Mouse (Mus musculus): Measurements from ENCODE around the gene Gm8220. TPM values are rescaled to one million over a fixed set of nuclear protein-coding genes. Genes with fewer than 3 reads are reported as not detected.
"Not testable (repeated sequence)": the region's sequence is repeated elsewhere in the genome, so short reads cannot be mapped to it uniquely, and the experiment has no call there.

The Gm8220 gene
- not detected in 2 replicates for polyA plus RNA-seq (2016; fragmentation: Nextera tagmentation; extraction: Ambion mirVana)

DNA sequence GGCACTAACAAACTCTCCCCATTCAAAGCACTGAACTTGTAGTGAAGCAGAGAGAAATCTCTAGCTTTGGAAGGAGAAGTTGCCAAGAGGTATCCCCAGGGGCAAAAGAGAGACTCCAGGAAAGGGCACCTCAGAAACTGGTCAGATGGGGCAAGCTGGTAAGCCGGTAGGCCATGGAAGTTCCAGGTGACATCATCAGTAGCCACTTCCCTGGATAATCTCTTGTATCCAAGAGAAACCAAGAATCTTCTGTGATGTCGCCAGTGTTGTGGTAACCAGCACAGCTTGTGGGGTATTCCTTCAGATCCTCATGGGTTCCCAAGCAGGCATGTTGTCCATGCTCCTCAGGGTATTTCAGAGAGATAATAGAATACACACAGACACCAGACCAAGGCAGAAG, at the start of gene Gm8220:
Gene Gm8220, plus strand, starts transcription at position 301 of the 400 bp plus-strand sequence.
- H3K9ac ChIP-seq (replicated peaks); H3K36me3 ChIP-seq; H3K4me3 ChIP-seq (replicated peaks); H3K9me3 ChIP-seq; ATAC-seq (ENCODE audit: insufficient number of reproducible peaks, insufficient read depth, low FRiP score, low TSS enrichment, low read depth); H3K27ac ChIP-seq; H3K4me1 ChIP-seq (replicated peaks); H3K4me2 ChIP-seq; H3K27me3 ChIP-seq: not testable (repeated sequence)
- whole genome bisulfite sequencing: 82% methylated on average over 2 of the region's 2 CpGs

DNA sequence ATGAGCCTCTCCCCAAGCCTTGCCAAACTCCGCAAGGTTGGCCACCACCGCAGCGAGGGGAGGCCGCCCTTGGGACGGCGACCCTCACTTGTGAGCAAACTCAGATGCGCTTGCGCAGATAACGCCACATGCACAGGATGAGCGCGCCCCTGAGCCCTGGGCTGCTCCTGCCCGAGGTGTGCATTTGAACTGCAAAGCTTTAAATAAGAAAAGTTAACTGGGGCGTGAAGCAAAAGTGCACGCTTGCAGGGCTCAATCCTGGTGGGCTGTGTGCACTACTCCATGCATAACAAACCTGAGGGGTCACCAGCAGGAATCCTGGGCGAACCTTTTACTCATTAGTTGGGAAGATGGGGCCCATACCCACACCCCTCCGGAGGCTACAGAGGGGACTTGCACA, 37.3 kb upstream of the Gm8220 start:
- no peak for ATAC-seq (ENCODE audit: insufficient number of reproducible peaks, insufficient read depth, low FRiP score, low TSS enrichment, low read depth)
- H3K27me3 ChIP-seq: no peaks in the 10 kb centered on the region
- no peak overlapping the region for H3K4me3 ChIP-seq (replicated peaks)
- 0 out of 2 replicates have a peak, but pooled peaks cover 4% of the 10 kb centered on the region for H3K9me3 ChIP-seq
- H3K36me3 ChIP-seq: no peaks in the 10 kb centered on the region
- 90% methylated on average over 16 of the region's 16 CpGs for WGBS
- H3K4me2 ChIP-seq: no peak overlapping the region
- H3K27ac ChIP-seq: no peak overlapping the region
- H3K4me1 ChIP-seq (replicated peaks): no peaks in the 10 kb centered on the region
- H3K9ac ChIP-seq (replicated peaks): no peak overlapping the region

DNA sequence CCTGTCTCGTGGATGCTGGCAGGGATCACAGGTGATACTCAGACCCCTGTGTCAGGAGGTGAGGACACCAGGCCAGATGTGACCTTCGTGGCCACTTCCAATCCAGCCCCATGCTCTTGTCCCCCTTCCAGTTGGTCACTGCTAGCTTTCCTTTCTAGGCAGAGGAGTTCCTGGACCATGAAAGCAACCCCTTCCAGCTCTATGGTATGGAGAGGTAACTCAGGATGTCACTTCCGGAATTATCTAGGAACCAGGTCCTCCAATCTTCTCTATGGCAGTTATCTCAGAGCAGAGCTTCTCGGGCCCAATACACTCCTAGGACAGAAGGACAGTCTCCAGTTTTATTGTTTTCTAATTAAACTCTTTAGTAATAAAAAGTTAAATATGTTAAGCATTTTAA, 26.7 kb downstream of the Gm8220 start:
- not testable (repeated sequence) for H3K4me1 ChIP-seq (replicated peaks); H3K4me2 ChIP-seq; H3K4me3 ChIP-seq (replicated peaks); H3K9ac ChIP-seq (replicated peaks); H3K27ac ChIP-seq; H3K36me3 ChIP-seq; H3K9me3 ChIP-seq; H3K27me3 ChIP-seq; ATAC-seq (ENCODE audit: insufficient number of reproducible peaks, insufficient read depth, low FRiP score, low TSS enrichment, low read depth)
- WGBS: 77% methylated on average over 4 of the region's 4 CpGs

DNA sequence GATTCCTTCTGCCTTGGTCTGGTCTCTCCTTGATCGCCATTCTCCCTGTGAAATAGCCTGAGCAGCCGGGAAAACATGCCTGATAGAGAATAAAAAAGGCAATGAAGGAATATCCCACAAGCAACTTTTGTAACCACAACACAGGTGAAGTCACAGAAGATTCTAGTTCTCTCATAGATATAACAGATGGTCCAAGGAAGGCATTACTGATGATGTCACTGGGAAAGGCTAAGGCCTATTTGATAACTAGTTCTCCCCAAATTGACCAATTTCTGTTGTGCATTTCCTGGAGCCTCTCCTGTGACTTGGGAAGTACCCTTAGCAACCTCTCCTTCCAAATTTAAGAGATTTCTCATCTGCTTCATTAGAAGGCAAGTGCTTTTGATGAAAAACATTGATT, 53.1 kb downstream of the Gm8220 start, which contains the start of gene Gm5930:
Gene Gm5930, minus strand, starts transcription at position 101 of the 400 bp plus-strand sequence.
- not testable (repeated sequence) for H3K9me3 ChIP-seq; H3K27ac ChIP-seq; H3K27me3 ChIP-seq; H3K9ac ChIP-seq (replicated peaks); H3K4me3 ChIP-seq (replicated peaks); H3K4me2 ChIP-seq; H3K36me3 ChIP-seq; ATAC-seq (ENCODE audit: insufficient number of reproducible peaks, insufficient read depth, low FRiP score, low TSS enrichment, low read depth); H3K4me1 ChIP-seq (replicated peaks)
- WGBS: no CpG with 5 or more reads among the region's 2 CpGs

Other genes starting within 250 kb of the Gm8220 start
- gene Ear2, start 182.9 kb upstream of the Gm8220 start, polyA plus RNA-seq (2016; fragmentation: Nextera tagmentation; extraction: Ambion mirVana): not detected in 2 replicates
- gene Gm3327, start 161.7 kb upstream of the Gm8220 start, polyA plus RNA-seq (2016; fragmentation: Nextera tagmentation; extraction: Ambion mirVana): not detected in 2 replicates
- not detected in 2 replicates for gene Gm8212, start 87.9 kb upstream of the Gm8220 start, polyA plus RNA-seq (2016; fragmentation: Nextera tagmentation; extraction: Ambion mirVana)
- not detected in 2 replicates for gene 4930503E14Rik, start 72.3 kb upstream of the Gm8220 start, polyA plus RNA-seq (2016; fragmentation: Nextera tagmentation; extraction: Ambion mirVana)
- not detected in 2 replicates for gene Gm5930, start 53.0 kb downstream of the Gm8220 start, polyA plus RNA-seq (2016; fragmentation: Nextera tagmentation; extraction: Ambion mirVana)
- gene Gm8229, start 79.8 kb downstream of the Gm8220 start, polyA plus RNA-seq (2016; fragmentation: Nextera tagmentation; extraction: Ambion mirVana): not detected in 2 replicates
- not detected in 2 replicates for gene Gm3371, start 125.1 kb downstream of the Gm8220 start, polyA plus RNA-seq (2016; fragmentation: Nextera tagmentation; extraction: Ambion mirVana)
- not detected in 2 replicates for gene Gm8232, start 148.1 kb downstream of the Gm8220 start, polyA plus RNA-seq (2016; fragmentation: Nextera tagmentation; extraction: Ambion mirVana)
- not detected in 2 replicates for gene BC061237, start 206.9 kb downstream of the Gm8220 start, polyA plus RNA-seq (2016; fragmentation: Nextera tagmentation; extraction: Ambion mirVana)
- not detected in 2 replicates for gene Gm17093, start 232.7 kb downstream of the Gm8220 start, polyA plus RNA-seq (2016; fragmentation: Nextera tagmentation; extraction: Ambion mirVana)

Measured in limb, embryonic 12.5 days (tissue).